Mouse (Mus musculus) midbrain, embryonic 14.5 days (tissue): Measurements from ENCODE around the gene Kif26b. TPM values are rescaled to one million over a fixed set of nuclear protein-coding genes. Genes with fewer than 3 reads are reported as not detected.

Experiments used
- ATAC-seq: fragments of 200-750 bp; cut with Nextera tagmentation; 2 replicates; pipeline ENCODE4 v1.8.0; 2017; ENCODE audit warnings: moderate number of reproducible peaks, moderate library complexity; ENCODE audit not compliant: low FRiP score, low TSS enrichment
- DNase-seq: peaks from one replicate; pipeline ENCODE4 v3.0.0-alpha.2; 2015
- H3K27ac ChIP-seq: fragments of 300-500 bp; sonication (generic); replicated peaks from 2 replicates; pipeline ENCODE4 v1.5.1; 2014; ENCODE audit warnings: mild to moderate bottlenecking, low read depth, low read length, moderate library complexity
- H3K27me3 ChIP-seq: fragments of 300-500 bp; sonication (generic); 2 replicates; pipeline ENCODE4 v1.6.1; 2014; ENCODE audit warnings: low read length, control low read depth, mixed read lengths; ENCODE audit not compliant: control insufficient read depth, insufficient read depth
- H3K36me3 ChIP-seq: fragments of 300-500 bp; sonication (generic); 2 replicates; pipeline ENCODE4 v1.6.1; 2014; ENCODE audit warnings: low read length, control low read depth; ENCODE audit not compliant: control insufficient read depth, insufficient read depth
- H3K4me1 ChIP-seq: fragments of 300-500 bp; sonication (generic); 2 replicates; pipeline ENCODE4 v1.6.1; 2014; ENCODE audit warnings: mild to moderate bottlenecking, antibody characterized with exemption, low read length, control low read depth; ENCODE audit not compliant: control insufficient read depth, insufficient read depth
- H3K4me2 ChIP-seq: fragments of 300-500 bp; sonication (generic); 2 replicates; pipeline ENCODE4 v1.6.1; 2014; ENCODE audit warnings: mild to moderate bottlenecking, low read length, moderate library complexity
- H3K4me3 ChIP-seq: fragments of 300-500 bp; sonication (generic); replicated peaks from 2 replicates; pipeline ENCODE4 v1.5.1; 2014; ENCODE audit warnings: low read depth, low read length
- H3K9ac ChIP-seq: fragments of 300-500 bp; sonication (generic); replicated peaks from 2 replicates; pipeline ENCODE4 v1.6.1; 2014; ENCODE audit warnings: mild to moderate bottlenecking, low read length, moderate library complexity
- H3K9me3 ChIP-seq: fragments of 300-500 bp; sonication (generic); 2 replicates; pipeline ENCODE4 v1.6.1; 2016; ENCODE audit warnings: low read length, control low read depth, mixed read lengths; ENCODE audit not compliant: control insufficient read depth
- WGBS: fragments of 180-500 bp; shearing (Covaris S2); extraction: QIAGEN DNeasy Blood & Tissue Kit; methylation state at CpG from one replicate; pipeline ENCODE4 v1.1.7; 2014; 5-methylcytosine and 5-hydroxymethylcytosine counted together
- polyA plus RNA-seq: library from polyadenylated mRNA; unstranded; fragments of >200 nt; fragmentation: Nextera tagmentation; extraction: Ambion mirVana; gene quantifications from 2 replicates; pipeline ENCODE4 v1.2.1, GENCODE M21; 2014

Kif26b gene
- polyA plus RNA-seq, 1 experiment from 2014 or later: 12.8 TPM

DNA sequence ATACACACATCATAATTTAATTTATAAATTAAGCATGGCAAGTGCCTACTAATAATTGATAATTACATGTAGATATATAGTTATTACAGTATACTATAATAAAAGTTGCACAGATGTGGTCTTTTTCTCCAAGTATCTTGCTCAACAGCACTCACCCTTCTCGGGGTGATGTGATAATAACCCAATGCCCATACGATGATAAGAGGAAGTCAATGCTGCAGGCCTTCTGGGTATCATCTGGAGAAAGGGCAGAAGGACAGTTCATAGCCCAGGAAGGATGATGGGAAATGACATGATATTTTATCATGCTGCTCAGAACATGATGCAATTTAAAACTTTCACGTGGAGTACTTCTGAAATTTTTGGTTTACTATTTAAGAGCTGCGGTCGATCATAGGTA, 214.9 kb downstream of the Kif26b start:
- Histone ChIP-seq H3K36me3 (no peaks in the 10 kb centered on the region), H3K4me2 (no peak overlapping the region), H3K9ac (no peak overlapping the region), H3K4me3 (no peak overlapping the region), H3K27me3 (no peaks in the 10 kb centered on the region), H3K9me3 (no peaks in the 10 kb centered on the region), H3K4me1 (no peaks in the 10 kb centered on the region), H3K27ac (no peak overlapping the region)
- no peak for DNase-seq
- 89% methylated on average over 5 of the region's 5 CpGs for WGBS
- no peak for ATAC-seq

DNA sequence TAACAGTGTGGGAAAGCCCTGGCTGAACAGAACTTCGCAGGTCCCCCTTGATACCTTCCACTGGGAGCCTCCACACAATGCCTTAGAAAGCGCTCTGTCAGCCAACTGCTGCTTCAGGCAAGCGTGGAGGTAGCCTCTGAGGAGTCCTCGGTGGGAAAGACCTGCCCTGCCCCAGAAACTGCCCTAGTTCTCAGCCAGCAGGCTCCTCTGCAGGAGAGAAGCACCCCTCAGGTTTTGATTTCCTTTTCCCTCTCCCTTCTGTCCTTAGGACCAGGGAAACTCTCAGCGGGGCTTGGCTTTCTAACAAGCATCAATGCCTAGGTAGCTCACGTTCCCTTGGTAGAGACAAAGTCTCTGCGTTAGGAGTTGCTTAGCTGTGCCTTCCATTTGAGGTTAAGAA, 215.6 kb downstream of the Kif26b start:
- WGBS: 57% methylated on average over 7 of the region's 7 CpGs

DNA sequence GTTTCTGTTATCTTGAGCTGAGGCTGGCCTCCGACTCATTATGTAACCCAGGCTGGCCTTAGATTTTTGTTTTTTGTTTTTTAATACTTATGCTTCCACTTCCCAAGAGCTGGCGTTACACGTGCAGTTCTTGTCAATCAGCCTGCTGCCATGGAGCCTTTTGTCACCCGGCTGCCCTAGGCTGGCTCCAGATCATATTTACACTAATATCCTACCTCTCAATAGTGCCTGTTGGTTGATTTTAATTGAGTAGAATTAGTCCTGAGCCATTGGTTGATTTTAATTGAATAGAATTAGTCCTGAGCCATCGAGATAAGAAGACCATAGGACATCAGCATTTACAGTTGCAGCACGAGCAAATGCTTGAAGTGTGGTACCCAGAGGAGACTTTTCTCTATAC, 216.0 kb downstream of the Kif26b start:
- Histone ChIP-seq H3K27me3 (no peaks in the 10 kb centered on the region), H3K4me3 (no peak overlapping the region), H3K27ac (no peak overlapping the region), H3K9me3 (no peaks in the 10 kb centered on the region), H3K4me2 (no peak overlapping the region), H3K36me3 (no peaks in the 10 kb centered on the region), H3K9ac (no peak overlapping the region), H3K4me1 (no peaks in the 10 kb centered on the region)
- no peak for ATAC-seq
- WGBS: 60% methylated on average over 6 of the region's 6 CpGs
- no peak for DNase-seq

More for the DNA sequence above, 215.6 kb downstream of the Kif26b start:
- H3K9ac ChIP-seq: no peak overlapping the region
- DNase-seq (no peak), ATAC-seq (no peak)
- H3K4me2 ChIP-seq: no peak overlapping the region
- H3K9me3 ChIP-seq: no peaks in the 10 kb centered on the region
- no peaks in the 10 kb centered on the region for H3K27me3 ChIP-seq
- no peaks in the 10 kb centered on the region for H3K36me3 ChIP-seq
- no peak overlapping the region for H3K27ac ChIP-seq
- no peak overlapping the region for H3K4me3 ChIP-seq
- no peaks in the 10 kb centered on the region for H3K4me1 ChIP-seq

DNA sequence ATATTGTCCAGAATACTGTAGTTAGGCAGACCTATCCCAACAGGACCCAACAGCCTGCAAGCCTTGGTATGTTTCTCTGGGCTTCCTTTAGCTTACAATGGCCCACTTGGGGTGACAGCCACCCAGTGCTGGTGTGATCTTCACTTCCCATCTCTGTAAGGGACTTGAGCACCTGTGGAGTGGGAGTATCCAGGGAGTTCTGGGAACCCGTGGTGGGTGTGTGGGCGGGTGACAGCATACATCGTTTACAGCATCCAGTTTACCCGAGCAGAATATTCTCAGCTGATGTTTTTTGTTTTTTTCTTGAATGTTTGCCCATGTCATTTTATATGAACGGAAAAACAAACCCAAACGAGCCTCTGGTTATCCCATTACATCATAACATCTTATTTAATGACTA, 216.5 kb downstream of the Kif26b start:
- no peaks in the 10 kb centered on the region for H3K9me3 ChIP-seq
- no peak overlapping the region for H3K27ac ChIP-seq
- H3K36me3 ChIP-seq: no peaks in the 10 kb centered on the region
- H3K4me1 ChIP-seq: no peaks in the 10 kb centered on the region
- DNase-seq (no peak), ATAC-seq (no peak)
- H3K4me3 ChIP-seq: no peak overlapping the region
- H3K27me3 ChIP-seq: no peaks in the 10 kb centered on the region
- H3K9ac ChIP-seq: no peak overlapping the region
- 83% methylated on average over 6 of the region's 6 CpGs for WGBS
- H3K4me2 ChIP-seq: no peak overlapping the region

DNA sequence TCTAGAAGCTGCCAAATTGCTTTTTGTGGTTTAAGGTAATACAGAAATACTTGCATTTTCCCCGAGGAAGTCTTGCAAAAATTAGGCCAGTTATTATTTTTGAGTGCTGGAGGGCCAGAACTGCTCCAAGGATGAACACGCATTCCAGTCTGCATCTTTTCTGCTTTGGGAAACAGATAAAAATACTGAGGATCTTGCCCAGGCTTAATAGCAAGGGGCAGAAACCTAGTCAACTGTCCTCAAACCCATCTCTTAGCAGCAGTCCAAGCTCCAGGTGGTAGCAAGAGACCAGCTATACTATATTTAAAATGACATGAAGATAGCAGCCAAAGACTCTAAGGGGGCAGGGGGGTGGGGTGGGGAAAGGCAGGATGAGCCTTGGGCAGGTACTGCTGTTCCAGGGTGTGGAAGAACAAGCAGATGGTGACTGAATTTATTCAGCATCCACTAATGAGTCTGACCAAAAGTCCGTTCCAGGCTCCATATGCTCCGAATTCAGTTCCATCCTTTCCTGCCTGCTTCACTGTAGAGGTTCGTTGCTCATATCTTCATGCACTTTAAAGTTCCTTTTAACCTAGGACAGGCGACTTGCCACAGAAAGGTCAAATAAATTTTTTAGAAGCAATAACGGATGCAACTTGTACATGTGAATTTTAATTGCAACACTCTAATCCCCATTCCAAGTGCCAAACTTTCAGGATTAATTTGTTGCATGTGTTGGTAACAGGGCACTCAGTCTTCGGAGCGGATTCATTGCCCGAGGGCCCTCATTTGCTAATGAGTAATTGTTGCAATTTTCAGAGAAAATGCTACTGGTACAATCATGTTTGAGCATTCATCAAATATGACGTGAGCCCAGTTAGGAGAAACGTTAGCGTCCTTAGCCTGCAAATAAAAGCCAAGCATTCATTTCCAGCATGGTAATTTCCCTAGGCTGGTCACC, 218.6 kb downstream of the Kif26b start:
- H3K4me2 ChIP-seq: no peak overlapping the region
- no peak overlapping the region for H3K27ac ChIP-seq
- ATAC-seq (no peak), DNase-seq (peak; percentile 37)
- H3K27me3 ChIP-seq: no peaks in the 10 kb centered on the region
- WGBS: 70% methylated on average over 13 of the region's 13 CpGs
- H3K36me3 ChIP-seq: no peaks in the 10 kb centered on the region
- H3K4me3 ChIP-seq: no peak overlapping the region
- H3K4me1 ChIP-seq: no peaks in the 10 kb centered on the region
- H3K9me3 ChIP-seq: no peaks in the 10 kb centered on the region
- H3K9ac ChIP-seq: no peak overlapping the region

DNA sequence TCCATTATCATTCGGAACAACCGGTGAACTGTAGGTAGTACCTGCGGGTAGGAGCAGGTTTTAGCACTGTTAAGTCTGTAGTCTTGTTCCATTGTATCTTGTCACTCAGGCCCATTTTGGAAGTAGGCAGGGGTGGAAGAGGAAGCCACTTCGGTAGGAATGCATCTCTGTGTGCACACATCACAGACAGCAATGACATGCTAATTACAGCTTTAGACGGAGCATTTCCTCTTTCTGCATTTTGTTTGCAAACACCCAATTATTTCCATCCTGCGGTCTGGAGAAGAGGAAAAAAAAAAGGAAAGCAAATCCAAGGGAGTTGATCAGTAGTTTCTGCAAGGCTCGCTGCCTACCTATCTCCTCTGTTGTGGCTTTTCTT, 219.3 kb downstream of the Kif26b start:
- Histone ChIP-seq H3K9me3 (no peaks in the 10 kb centered on the region), H3K27me3 (no peaks in the 10 kb centered on the region), H3K4me3 (no peak overlapping the region), H3K4me2 (no peak overlapping the region), H3K36me3 (no peaks in the 10 kb centered on the region), H3K4me1 (no peaks in the 10 kb centered on the region), H3K9ac (no peak overlapping the region), H3K27ac (no peak overlapping the region)
- 68% methylated on average over 7 of the region's 7 CpGs for WGBS
- no peak for DNase-seq
- no peak for ATAC-seq

DNA sequence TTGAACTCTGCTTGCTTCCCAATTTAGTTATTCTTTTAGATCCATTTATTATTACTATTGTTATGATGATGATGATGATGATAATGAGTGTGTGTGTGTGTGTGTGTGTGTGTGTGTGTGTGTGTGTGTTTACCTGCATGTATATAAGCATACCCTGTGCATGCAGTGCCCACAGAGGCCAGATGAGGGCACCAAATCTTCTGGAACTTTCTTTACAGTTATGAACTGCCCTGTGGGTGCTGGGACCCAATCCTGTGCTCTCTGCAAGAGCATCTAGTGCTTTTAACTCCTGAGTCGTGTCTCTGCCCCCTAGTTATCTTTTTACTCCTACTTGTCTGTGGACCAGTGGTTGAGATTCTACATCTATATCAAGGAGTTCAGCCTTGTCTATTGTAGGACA, 219.7 kb downstream of the Kif26b start:
- H3K9ac ChIP-seq: no peak overlapping the region
- ATAC-seq (no peak), DNase-seq (no peak)
- no peak overlapping the region for H3K27ac ChIP-seq
- H3K4me3 ChIP-seq: no peak overlapping the region
- no peaks in the 10 kb centered on the region for H3K27me3 ChIP-seq
- 85% methylated on average over 1 of the region's 1 CpGs for WGBS
- H3K9me3 ChIP-seq: no peaks in the 10 kb centered on the region
- no peaks in the 10 kb centered on the region for H3K36me3 ChIP-seq
- no peaks in the 10 kb centered on the region for H3K4me1 ChIP-seq
- no peak overlapping the region for H3K4me2 ChIP-seq

DNA sequence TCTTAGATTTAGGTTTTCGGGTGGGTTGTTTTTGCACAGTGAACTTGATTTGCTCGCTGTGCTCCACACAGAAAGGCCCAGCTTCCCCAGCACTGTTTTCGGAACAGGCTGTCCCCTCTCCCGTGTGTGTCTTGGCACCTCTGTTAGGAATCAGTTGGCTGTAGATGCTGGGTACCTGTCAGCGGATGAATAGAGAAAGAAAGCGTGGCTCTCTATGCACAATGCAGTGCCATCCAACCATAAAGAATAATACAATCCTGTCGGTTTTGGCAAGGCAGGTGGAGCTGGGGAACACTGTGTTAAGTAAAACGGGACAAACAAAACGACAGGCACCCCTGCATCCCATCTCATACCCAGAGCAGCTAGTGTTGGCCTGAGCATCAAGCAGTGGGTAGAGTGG, 220.9 kb downstream of the Kif26b start:
- Histone ChIP-seq H3K9me3 (no peaks in the 10 kb centered on the region), H3K27me3 (no peaks in the 10 kb centered on the region), H3K36me3 (no peaks in the 10 kb centered on the region), H3K9ac (no peak overlapping the region), H3K4me1 (no peaks in the 10 kb centered on the region), H3K4me2 (no peak overlapping the region), H3K4me3 (no peak overlapping the region), H3K27ac (no peak overlapping the region)
- no peak for ATAC-seq
- WGBS: 83% methylated on average over 9 of the region's 9 CpGs
- DNase-seq: no peak

DNA sequence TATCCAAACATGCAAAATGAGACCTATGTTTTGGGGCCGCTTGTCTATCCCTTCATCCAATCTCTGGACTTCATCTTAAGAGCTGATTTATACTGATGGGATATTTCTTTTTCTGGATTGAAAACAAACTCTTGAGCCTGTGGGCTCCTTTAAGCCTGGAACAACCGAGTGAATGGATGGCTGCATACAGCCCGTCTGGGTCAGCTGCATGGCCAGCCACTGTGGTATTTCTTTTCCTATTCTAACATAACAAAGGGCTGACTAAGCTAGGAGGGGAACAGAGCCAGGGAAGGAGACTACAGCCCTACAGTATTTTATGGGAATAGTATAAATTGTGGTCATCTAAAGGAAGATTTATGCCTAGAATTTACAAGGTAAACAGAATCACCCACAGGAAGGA, 229.5 kb downstream of the Kif26b start:
- Histone ChIP-seq H3K4me2 (no peak overlapping the region), H3K9me3 (no peaks in the 10 kb centered on the region), H3K36me3 (no peaks in the 10 kb centered on the region), H3K4me3 (no peak overlapping the region), H3K27me3 (no peaks in the 10 kb centered on the region), H3K9ac (no peak overlapping the region), H3K27ac (no peak overlapping the region), H3K4me1 (no peaks in the 10 kb centered on the region)
- ATAC-seq (no peak), DNase-seq (no peak)
- WGBS: 44% methylated on average over 3 of the region's 3 CpGs
